Comparison of ENCODE assay signal across 9 mouse cellular contexts in the genomic region with DNA sequence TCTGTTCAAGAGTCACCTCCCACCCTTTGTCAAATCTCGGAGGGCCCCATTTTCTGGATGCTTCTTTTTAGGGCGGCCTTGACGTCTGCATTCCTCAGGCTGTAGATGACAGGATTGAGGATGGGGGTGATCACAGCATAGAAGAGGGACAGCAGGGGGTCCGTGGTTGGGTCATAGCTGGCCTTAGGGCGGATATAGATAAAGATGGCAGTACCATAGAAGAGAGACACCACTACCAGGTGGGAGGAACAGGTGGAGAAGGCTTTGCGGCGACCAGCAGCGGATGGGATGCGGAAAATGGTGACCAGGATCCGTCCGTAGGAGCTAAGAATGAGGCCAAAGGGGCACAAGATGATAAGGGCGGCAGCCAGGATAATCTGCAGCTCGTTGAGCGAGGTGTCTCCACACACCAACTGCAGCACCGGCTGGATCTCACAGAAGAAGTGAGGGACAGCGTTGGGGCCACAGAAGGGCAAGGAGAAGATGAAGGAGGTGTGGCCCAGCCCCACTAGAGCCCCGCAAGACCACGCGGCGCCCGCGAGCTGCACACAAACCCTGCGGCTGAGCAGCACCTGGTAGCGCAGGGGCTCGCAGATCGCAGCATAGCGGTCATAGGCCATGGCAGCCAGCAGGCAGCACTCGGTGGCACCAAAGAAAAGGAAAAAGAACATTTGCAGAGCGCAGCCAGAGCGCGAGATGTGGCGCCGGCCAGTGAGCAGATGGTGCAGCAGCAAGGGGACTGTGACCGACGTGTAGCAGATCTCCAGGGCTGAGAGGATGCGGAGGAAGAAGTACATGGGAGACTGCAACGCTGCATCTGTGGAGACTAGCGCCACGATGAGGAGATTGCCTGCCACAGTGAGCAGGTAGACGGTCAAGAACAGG. TPM values are rescaled to one million over a fixed set of nuclear protein-coding genes. Genes with fewer than 3 reads are reported as not detected.
DNase-seq lines count a peak whose midpoint lies in the region; ATAC-seq and TF ChIP-seq lines count a peak whose summit lies in the region.
"Had no signal": no experiment of that assay in that cellular context is flagged by ENCODE, and none has a peak within 500 bp of the region (broad histone marks: within the 10 kb centered on the region; RNA-seq: fewer than 3 reads in every experiment).

No protein-coding gene starts in this region.

- intact Hi-C loops in heart, postnatal 14 days (cut with DNase I) = no loop called here

- H3K9me3 ChIP-seq in heart, postnatal 0 days (replicated peaks; ENCODE audit: control insufficient read depth, low read length) = no peaks in the 10 kb centered on the region
- H3K9me3 ChIP-seq in hindbrain, embryonic 13.5 days = no peaks in the 10 kb centered on the region

- peak overlapping the region; percentile 6; the same call in 1 of the 2 replicates for H3K4me3 ChIP-seq in heart, postnatal 0 days (ENCODE audit: low read depth, low read length)
- H3K4me3 ChIP-seq in hindbrain, embryonic 13.5 days = peak overlapping the region; percentile 39

- H3K4me1 ChIP-seq in heart, postnatal 0 days (ENCODE audit: control insufficient read depth, insufficient read depth) = no peaks in the 10 kb centered on the region
- H3K4me1 ChIP-seq in hindbrain, embryonic 13.5 days (replicated peaks) = peaks cover 5% of the 10 kb centered on the region; the same call in 1 of the 2 replicates

- peak overlapping the region; percentile 17; the same call in 1 of the 2 replicates for H3K4me2 ChIP-seq in heart, postnatal 0 days (ENCODE audit: low read depth, low read length)
- peak overlapping the region; percentile 54 for H3K4me2 ChIP-seq in hindbrain, embryonic 13.5 days

- no peak overlapping the region for H3K27ac ChIP-seq in heart, postnatal 0 days (ENCODE audit: low read depth)
- no peak overlapping the region for H3K27ac ChIP-seq in hindbrain, embryonic 13.5 days

- 11% methylated on average over 40 of the region's 40 CpGs for WGBS in heart, postnatal 0 days
- 18% methylated on average over 40 of the region's 40 CpGs for WGBS in hindbrain, embryonic 13.5 days

- no peak for ATAC-seq in heart, postnatal 0 days (ENCODE audit: insufficient read depth, low read depth)
- ATAC-seq in hindbrain, embryonic 13.5 days (ENCODE audit: low FRiP score) = peak; percentile 86
- no peak for ATAC-seq in megakaryocyte progenitor cell, adult 5-6 weeks (replicated peaks; ENCODE audit: poor library complexity)
- no peak for ATAC-seq in activated CD4-positive, CD25-positive, alpha-beta regulatory T cell, adult 4 months
- ATAC-seq: Patski had no signal

- no peak overlapping the region for H3K9ac ChIP-seq in heart, postnatal 0 days (replicated peaks; ENCODE audit: low read depth, low read length)
- peak overlapping the region; percentile 63 for H3K9ac ChIP-seq in hindbrain, embryonic 13.5 days

- no peak for TF ChIP-seq EP300 in heart, postnatal 0 days (IDR thresholded peaks at IDR 0.05; ENCODE audit: low read depth)

- TF ChIP-seq CTCF in heart, postnatal 0 days (IDR thresholded peaks at IDR 0.05; ENCODE audit: low read depth) = no peak

- DNase-seq in heart, postnatal 0 days (ENCODE audit: low spot score) = no peak
- no peak for DNase-seq in heart, postnatal 14 days
- peak; percentile 40 to 41 for DNase-seq in cerebellum, postnatal 14 days
- peak; percentile 24 for DNase-seq in neural tube, embryonic 10.5 days (ENCODE audit: extremely low spot score, low spot score)
- no peak for DNase-seq in gastrocnemius, postnatal 4 days (ENCODE audit: low spot score in 2 of 2)

- H3K36me3 ChIP-seq in heart, postnatal 0 days (replicated peaks; ENCODE audit: control insufficient read depth, insufficient read depth, low read length) = no peaks in the 10 kb centered on the region
- no peaks in the 10 kb centered on the region for H3K36me3 ChIP-seq in hindbrain, embryonic 13.5 days

- peaks cover 19% of the 10 kb centered on the region for H3K27me3 ChIP-seq in heart, postnatal 0 days (ENCODE audit: control insufficient read depth, insufficient read depth, low read length)
- H3K27me3 ChIP-seq in hindbrain, embryonic 13.5 days = peaks cover 23% of the 10 kb centered on the region

RNA-seq across cellular contexts. Expression of gene Olfr95, which starts 1.8 kb away (rescaled TPM):
- not detected in 2 replicates for total RNA-seq in heart, postnatal 0 days (2014; rRNA removed; ENCODE audit: low replicate concordance)
- polyA plus RNA-seq in heart, postnatal 0 days (2015; fragmentation: Nextera tagmentation; extraction: Ambion mirVana) = not detected in 2 replicates
- not detected for total RNA-seq in heart, postnatal 14 days (2021)
- polyA plus RNA-seq in hindbrain, embryonic 13.5 days (2015; fragmentation: Nextera tagmentation; extraction: Ambion mirVana) = not detected in 2 replicates
- not detected in 2 replicates for total RNA-seq in megakaryocyte progenitor cell, adult 5-6 weeks (2015)
- not detected in 2 replicates for total RNA-seq in megakaryocyte progenitor cell, adult 5-6 weeks (2017)
- not detected for total RNA-seq in gastrocnemius, postnatal 4 days (2021)
- polyA plus RNA-seq in activated CD4-positive, CD25-positive, alpha-beta regulatory T cell, adult 4 months (2017; shearing (Covaris generic)) = not detected
- polyA plus RNA-seq: Patski had no signal

RNA-seq across cellular contexts. Expression of gene Olfr96, which starts 8.8 kb away (rescaled TPM):
- not detected in 2 replicates for total RNA-seq in heart, postnatal 0 days (2014; rRNA removed; ENCODE audit: low replicate concordance)
- polyA plus RNA-seq in heart, postnatal 0 days (2015; fragmentation: Nextera tagmentation; extraction: Ambion mirVana) = not detected in 2 replicates
- not detected for total RNA-seq in heart, postnatal 14 days (2021)
- polyA plus RNA-seq in hindbrain, embryonic 13.5 days (2015; fragmentation: Nextera tagmentation; extraction: Ambion mirVana) = not detected in 2 replicates
- total RNA-seq in megakaryocyte progenitor cell, adult 5-6 weeks (2015) = not detected in 2 replicates
- total RNA-seq in megakaryocyte progenitor cell, adult 5-6 weeks (2017) = not detected in 2 replicates
- not detected for total RNA-seq in gastrocnemius, postnatal 4 days (2021)
- not detected for polyA plus RNA-seq in activated CD4-positive, CD25-positive, alpha-beta regulatory T cell, adult 4 months (2017; shearing (Covaris generic))
- polyA plus RNA-seq: Patski had no signal

RNA-seq across cellular contexts. Expression of gene Olfr94, which starts 10.3 kb away (rescaled TPM):
- not detected in 2 replicates for total RNA-seq in heart, postnatal 0 days (2014; rRNA removed; ENCODE audit: low replicate concordance)
- not detected in 2 replicates for polyA plus RNA-seq in heart, postnatal 0 days (2015; fragmentation: Nextera tagmentation; extraction: Ambion mirVana)
- total RNA-seq in heart, postnatal 14 days (2021) = not detected
- not detected in 2 replicates for polyA plus RNA-seq in hindbrain, embryonic 13.5 days (2015; fragmentation: Nextera tagmentation; extraction: Ambion mirVana)
- total RNA-seq in megakaryocyte progenitor cell, adult 5-6 weeks (2015) = not detected in 2 replicates
- total RNA-seq in megakaryocyte progenitor cell, adult 5-6 weeks (2017) = not detected in 2 replicates
- total RNA-seq in gastrocnemius, postnatal 4 days (2021) = not detected
- not detected for polyA plus RNA-seq in activated CD4-positive, CD25-positive, alpha-beta regulatory T cell, adult 4 months (2017; shearing (Covaris generic))
- polyA plus RNA-seq: Patski had no signal

RNA-seq across cellular contexts. Expression of gene Ubd, which starts 17.4 kb away (rescaled TPM):
- total RNA-seq in heart, postnatal 0 days (2014; rRNA removed; ENCODE audit: low replicate concordance) = not detected in 2 replicates
- polyA plus RNA-seq in heart, postnatal 0 days (2015; fragmentation: Nextera tagmentation; extraction: Ambion mirVana) = not detected in 2 replicates
- under 1 TPM in 1 of 2 experiments, not detected in 1; 0.80 TPM for total RNA-seq in heart, postnatal 14 days (2021)
- polyA plus RNA-seq in hindbrain, embryonic 13.5 days (2015; fragmentation: Nextera tagmentation; extraction: Ambion mirVana) = not detected in 2 replicates
- total RNA-seq in megakaryocyte progenitor cell, adult 5-6 weeks (2015) = 0.22 TPM in 1 of 2 replicates, not detected in the other
- 0.27 TPM in 1 of 2 replicates, not detected in the other for total RNA-seq in megakaryocyte progenitor cell, adult 5-6 weeks (2017)
- not detected for total RNA-seq in gastrocnemius, postnatal 4 days (2021)
- polyA plus RNA-seq in activated CD4-positive, CD25-positive, alpha-beta regulatory T cell, adult 4 months (2017; shearing (Covaris generic)) = under 1 TPM in 1 of 2 experiments, not detected in 1; 0.75 TPM

RNA-seq across cellular contexts. Expression of gene Olfr97, which starts 26.0 kb away (rescaled TPM):
- not detected in 2 replicates for total RNA-seq in heart, postnatal 0 days (2014; rRNA removed; ENCODE audit: low replicate concordance)
- not detected in 2 replicates for polyA plus RNA-seq in heart, postnatal 0 days (2015; fragmentation: Nextera tagmentation; extraction: Ambion mirVana)
- total RNA-seq in heart, postnatal 14 days (2021) = not detected
- not detected in 2 replicates for polyA plus RNA-seq in hindbrain, embryonic 13.5 days (2015; fragmentation: Nextera tagmentation; extraction: Ambion mirVana)
- not detected in 2 replicates for total RNA-seq in megakaryocyte progenitor cell, adult 5-6 weeks (2015)
- not detected in 2 replicates for total RNA-seq in megakaryocyte progenitor cell, adult 5-6 weeks (2017)
- not detected for total RNA-seq in gastrocnemius, postnatal 4 days (2021)
- polyA plus RNA-seq in activated CD4-positive, CD25-positive, alpha-beta regulatory T cell, adult 4 months (2017; shearing (Covaris generic)) = not detected
- polyA plus RNA-seq: Patski had no signal

Comparison
In these comparisons a context has a peak if more than half of its experiments do, and no peak if none do; other contexts are left out.
1. DNase-seq: peak in cerebellum, postnatal 14 days (2 of 2) and neural tube, embryonic 10.5 days (single experiment); none in heart, postnatal 0 days (single experiment), heart, postnatal 14 days (0 of 2) and gastrocnemius, postnatal 4 days (0 of 2).